Mouse (Mus musculus) limb, embryonic 12.5 days (tissue): ENCODE measurements around the gene Sumf1. TPM values are rescaled to one million over a fixed set of nuclear protein-coding genes. Genes with fewer than 3 reads are reported as not detected.
A peak's percentile ranks its signal among the peaks of the same experiment; 100 is the strongest.

Experiments
- ATAC-seq: fragments of 200-750 bp; cut with Nextera tagmentation; 2 replicates; pipeline ENCODE4 v1.8.0; 2017; ENCODE audit warnings: low read depth, moderate TSS enrichment; ENCODE audit not compliant: insufficient number of reproducible peaks, insufficient read depth, low FRiP score, low TSS enrichment
- H3K27ac ChIP-seq: fragments of 300-500 bp; sonication (generic); 2 replicates; pipeline ENCODE4 v1.5.1; 2016; ENCODE audit warnings: mild to moderate bottlenecking, moderate library complexity
- H3K27me3 ChIP-seq: fragments of 300-500 bp; sonication (generic); 2 replicates; pipeline ENCODE4 v1.6.1; 2016; ENCODE audit warnings: mild to moderate bottlenecking, moderate library complexity
- H3K36me3 ChIP-seq: fragments of 300-500 bp; sonication (generic); 2 replicates; pipeline ENCODE4 v1.6.1; 2016; ENCODE audit warnings: mild to moderate bottlenecking, moderate library complexity
- H3K4me1 ChIP-seq: fragments of 300-500 bp; sonication (generic); replicated peaks from 2 replicates; pipeline ENCODE4 v1.6.1; 2016
- H3K4me2 ChIP-seq: fragments of 300-500 bp; sonication (generic); 2 replicates; pipeline ENCODE4 v1.6.1; 2016; ENCODE audit warnings: mild to moderate bottlenecking, moderate library complexity
- H3K4me3 ChIP-seq: fragments of 300-500 bp; sonication (generic); replicated peaks from 2 replicates; pipeline ENCODE4 v1.5.1; 2016; ENCODE audit warnings: mild to moderate bottlenecking
- H3K9ac ChIP-seq: fragments of 300-500 bp; sonication (generic); replicated peaks from 2 replicates; pipeline ENCODE4 v1.6.1; 2016; ENCODE audit warnings: mild to moderate bottlenecking, moderate library complexity
- H3K9me3 ChIP-seq: fragments of 300-500 bp; sonication (generic); 2 replicates; pipeline ENCODE4 v1.6.1; 2016; ENCODE audit warnings: mild to moderate bottlenecking, moderate library complexity
- WGBS: fragments of 180-500 bp; shearing (Covaris S2); methylation state at CpG from one replicate; pipeline ENCODE4 v1.1.7; 2016; 5-methylcytosine and 5-hydroxymethylcytosine counted together
- polyA plus RNA-seq: library from polyadenylated mRNA; unstranded; fragments of >200 nt; fragmentation: Nextera tagmentation; extraction: Ambion mirVana; gene quantifications from 2 replicates; pipeline ENCODE4 v1.2.1, GENCODE M21; 2016

Gene Sumf1
- polyA plus RNA-seq, 1 experiment from 2014 or later, result 18.9 TPM

GRCm38 (mm10) chr6:108091296-108091695 lies 94.1 kb downstream of the Sumf1 start:
- H3K27me3 ChIP-seq, result no peaks in the 10 kb centered on the region
- no peaks in the 10 kb centered on the region for H3K36me3 ChIP-seq
- no peaks in the 10 kb centered on the region; the same call in none of the 2 replicates for H3K4me1 ChIP-seq
- H3K4me3 ChIP-seq, result no peak overlapping the region
- ATAC-seq, result no peak
- WGBS, result 46% methylated on average over 1 of the region's 1 CpGs
- H3K9ac ChIP-seq, result no peak overlapping the region
- H3K4me2 ChIP-seq, result no peak overlapping the region
- H3K27ac ChIP-seq, result no peak overlapping the region
- no peaks in the 10 kb centered on the region for H3K9me3 ChIP-seq

GRCm38 (mm10) chr6:108075857-108076256 lies 109.5 kb downstream of the Sumf1 start:
- ATAC-seq, result no peak

DNA sequence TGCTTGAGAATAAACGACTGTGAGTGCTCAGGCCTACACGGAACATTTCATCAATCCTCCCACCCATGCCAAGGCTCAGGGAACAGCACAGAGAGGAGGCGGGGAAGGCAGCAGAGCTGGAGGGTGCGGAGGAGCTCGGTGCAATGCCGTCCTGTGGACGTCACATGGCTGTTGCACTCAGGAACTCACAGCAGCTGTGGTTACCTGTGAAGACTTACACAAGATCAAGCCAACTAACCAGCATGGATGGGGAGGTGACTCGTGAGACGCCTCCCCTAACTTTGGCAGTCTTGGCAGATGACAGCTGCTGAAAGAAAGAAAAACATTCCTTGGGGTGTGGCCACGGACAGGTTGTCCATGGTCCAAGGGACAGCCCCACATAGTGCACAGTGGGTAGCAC lies 110.8 kb downstream of the Sumf1 start:
- 0 out of 2 replicates have a peak, but pooled peaks cover 7% of the 10 kb centered on the region for H3K9me3 ChIP-seq
- no peak overlapping the region for H3K27ac ChIP-seq
- no peak for ATAC-seq
- peaks cover 20% of the 10 kb centered on the region for H3K36me3 ChIP-seq
- no peaks in the 10 kb centered on the region for H3K4me1 ChIP-seq
- H3K4me3 ChIP-seq, result no peak overlapping the region
- H3K27me3 ChIP-seq, result no peaks in the 10 kb centered on the region
- 92% methylated on average over 10 of the region's 10 CpGs for WGBS
- H3K9ac ChIP-seq, result no peak overlapping the region
- no peak overlapping the region for H3K4me2 ChIP-seq

More at GRCm38 (mm10) chr6:108075857-108076256, 109.5 kb downstream of the Sumf1 start:
- Histone ChIP-seq H3K27me3 (no peaks in the 10 kb centered on the region), H3K4me2 (no peak overlapping the region), H3K27ac (no peak overlapping the region), H3K9ac (no peak overlapping the region), H3K4me1 (no peaks in the 10 kb centered on the region), H3K36me3 (peaks cover 20% of the 10 kb centered on the region), H3K4me3 (no peak overlapping the region), H3K9me3 (0 out of 2 replicates have a peak, but pooled peaks cover 7% of the 10 kb centered on the region)
- WGBS, result 94% methylated on average over 7 of the region's 7 CpGs

GRCm38 (mm10) chr6:108073931-108074330 lies 111.5 kb downstream of the Sumf1 start:
- 96% methylated on average over 2 of the region's 2 CpGs for WGBS
- H3K4me1 ChIP-seq, result no peaks in the 10 kb centered on the region
- H3K27me3 ChIP-seq, result no peaks in the 10 kb centered on the region
- H3K36me3 ChIP-seq, result peaks cover 20% of the 10 kb centered on the region
- 0 out of 2 replicates have a peak, but pooled peaks cover 7% of the 10 kb centered on the region for H3K9me3 ChIP-seq
- no peak overlapping the region for H3K27ac ChIP-seq
- no peak overlapping the region for H3K4me3 ChIP-seq
- no peak overlapping the region for H3K9ac ChIP-seq
- ATAC-seq, result no peak
- H3K4me2 ChIP-seq, result no peak overlapping the region

- WGBS, result 83% methylated on average over 5 of the region's 5 CpGs
- no peak for ATAC-seq
- H3K9me3 ChIP-seq, result 0 out of 2 replicates have a peak, but pooled peaks cover 7% of the 10 kb centered on the region
- no peak overlapping the region for H3K4me2 ChIP-seq
- no peaks in the 10 kb centered on the region for H3K27me3 ChIP-seq
- H3K9ac ChIP-seq, result no peak overlapping the region
- H3K36me3 ChIP-seq, result peaks cover 20% of the 10 kb centered on the region
- no peaks in the 10 kb centered on the region for H3K4me1 ChIP-seq
- no peak overlapping the region for H3K27ac ChIP-seq
- H3K4me3 ChIP-seq, result no peak overlapping the region
Measured at GRCm38 (mm10) chr6:108073071-108073470, 112.3 kb downstream of the Sumf1 start.

DNA sequence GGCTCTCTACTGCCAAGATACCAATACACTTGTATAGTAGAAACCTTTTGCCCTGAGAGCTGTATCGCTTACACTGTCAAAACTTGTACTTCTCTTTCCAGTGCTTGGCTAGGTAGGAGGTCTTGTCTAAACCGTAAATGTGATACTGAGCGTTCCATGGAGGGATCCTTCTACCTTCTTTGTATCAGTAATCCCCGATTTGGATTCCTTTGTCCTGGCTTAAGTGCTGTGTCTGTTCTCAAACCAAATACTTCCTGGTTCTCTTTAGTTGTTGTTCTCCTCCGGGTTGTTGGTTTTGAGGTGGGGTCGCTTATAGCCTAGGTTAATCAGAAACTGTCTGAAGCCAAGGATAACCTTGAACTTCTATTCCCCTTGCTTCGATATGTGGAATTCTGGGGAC lies 114.4 kb downstream of the Sumf1 start:
- no peaks in the 10 kb centered on the region for H3K27me3 ChIP-seq
- H3K9me3 ChIP-seq, result 0 out of 2 replicates have a peak, but pooled peaks cover 7% of the 10 kb centered on the region
- H3K4me2 ChIP-seq, result no peak overlapping the region
- ATAC-seq, result no peak
- no peak overlapping the region for H3K4me3 ChIP-seq
- H3K9ac ChIP-seq, result no peak overlapping the region
- WGBS, result 92% methylated on average over 7 of the region's 7 CpGs
- H3K27ac ChIP-seq, result no peak overlapping the region
- H3K36me3 ChIP-seq, result peaks cover 12% of the 10 kb centered on the region
- no peaks in the 10 kb centered on the region for H3K4me1 ChIP-seq

DNA sequence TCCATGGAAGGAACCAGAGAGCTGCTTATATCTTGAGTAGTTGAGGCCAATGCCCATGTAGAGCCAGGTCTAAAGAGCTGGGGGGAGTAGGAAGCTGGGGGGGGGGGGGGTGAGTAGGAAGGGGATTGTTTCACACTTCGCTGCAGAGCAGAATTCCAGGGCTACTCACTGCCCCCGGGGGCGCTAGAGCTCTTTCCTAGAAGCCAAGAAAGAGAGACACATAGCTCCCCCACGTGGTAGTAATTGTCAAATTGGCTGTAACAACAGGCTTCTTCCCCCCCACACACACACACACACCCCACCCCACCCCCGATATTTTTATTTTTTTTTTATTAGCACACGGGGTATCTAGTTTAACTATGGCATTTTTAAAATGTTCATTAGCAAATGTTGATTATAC lies 119.8 kb downstream of the Sumf1 start:
- no peak for ATAC-seq
- 11% methylated on average over 5 of the region's 6 CpGs for WGBS
- H3K9ac ChIP-seq, result 0 out of 2 replicates have a peak overlapping the region, but pooled peaks have one; percentile 18
- no peaks in the 10 kb centered on the region for H3K4me1 ChIP-seq
- H3K36me3 ChIP-seq, result no peaks in the 10 kb centered on the region
- peak overlapping the region; percentile 12; the same call in 1 of the 2 replicates for H3K27ac ChIP-seq
- H3K4me3 ChIP-seq, result peak overlapping the region; percentile 45
- H3K27me3 ChIP-seq, result no peaks in the 10 kb centered on the region
- no peaks in the 10 kb centered on the region for H3K9me3 ChIP-seq
- H3K4me2 ChIP-seq, result peak overlapping the region; percentile 60

- H3K4me1 ChIP-seq, result no peaks in the 10 kb centered on the region
- peak within 1 kb of the TSS; percentile 38 for H3K9ac ChIP-seq
- peak; percentile 97 for ATAC-seq
- peak within 1 kb of the TSS; percentile 60 for H3K4me2 ChIP-seq
- H3K4me3 ChIP-seq, result peak within 1 kb of the TSS; percentile 45
- WGBS, result 1% methylated on average over 24 of the region's 24 CpGs
- no peaks in the 10 kb centered on the region for H3K9me3 ChIP-seq
- no peaks in the 10 kb centered on the region for H3K27me3 ChIP-seq
- no peaks in the 10 kb centered on the region for H3K36me3 ChIP-seq
- H3K27ac ChIP-seq, result peak within 1 kb of the TSS; percentile 74
Measured at GRCm38 (mm10) chr6:108064918-108065526, 120.4 kb downstream of the Sumf1 start, which contains the start of gene Setmar. Setmar (plus strand) TSS chr6:108065045.

GRCm38 (mm10) chr6:108061121-108061520 lies 124.3 kb downstream of the Sumf1 start:
- Histone ChIP-seq H3K27ac (no peak overlapping the region), H3K4me1 (no peaks in the 10 kb centered on the region), H3K36me3 (no peaks in the 10 kb centered on the region), H3K27me3 (no peaks in the 10 kb centered on the region), H3K4me2 (no peak overlapping the region), H3K9me3 (no peaks in the 10 kb centered on the region), H3K4me3 (no peak overlapping the region), H3K9ac (no peak overlapping the region)
- no peak for ATAC-seq
- 67% methylated on average over 3 of the region's 3 CpGs for WGBS

GRCm38 (mm10) chr6:108058066-108058465 lies 127.3 kb downstream of the Sumf1 start:
- Histone ChIP-seq H3K4me2 (no peak overlapping the region), H3K36me3 (no peaks in the 10 kb centered on the region), H3K4me3 (no peak overlapping the region), H3K27me3 (no peaks in the 10 kb centered on the region), H3K4me1 (no peaks in the 10 kb centered on the region), H3K27ac (no peak overlapping the region), H3K9ac (no peak overlapping the region), H3K9me3 (no peaks in the 10 kb centered on the region)
- 93% methylated on average over 5 of the region's 5 CpGs for WGBS
- no peak for ATAC-seq

- no peak for ATAC-seq
- no peaks in the 10 kb centered on the region for H3K9me3 ChIP-seq
- H3K9ac ChIP-seq, result no peak overlapping the region
- no peaks in the 10 kb centered on the region for H3K27me3 ChIP-seq
- no peaks in the 10 kb centered on the region for H3K4me1 ChIP-seq
- WGBS, result 64% methylated on average over 4 of the region's 4 CpGs
- no peak overlapping the region for H3K27ac ChIP-seq
- H3K4me2 ChIP-seq, result no peak overlapping the region
- H3K4me3 ChIP-seq, result no peak overlapping the region
- H3K36me3 ChIP-seq, result no peaks in the 10 kb centered on the region
Measured at GRCm38 (mm10) chr6:108057353-108057752, 128.0 kb downstream of the Sumf1 start.
